Mouse (Mus musculus): ENCODE measurements at regions not wholly inside any gene's neighbourhood (a gene's known extent, or its start where the extent isn't known, plus 50 kb on each side); places are given as distances from the start of the nearest gene placed in this dataset.

DNA sequence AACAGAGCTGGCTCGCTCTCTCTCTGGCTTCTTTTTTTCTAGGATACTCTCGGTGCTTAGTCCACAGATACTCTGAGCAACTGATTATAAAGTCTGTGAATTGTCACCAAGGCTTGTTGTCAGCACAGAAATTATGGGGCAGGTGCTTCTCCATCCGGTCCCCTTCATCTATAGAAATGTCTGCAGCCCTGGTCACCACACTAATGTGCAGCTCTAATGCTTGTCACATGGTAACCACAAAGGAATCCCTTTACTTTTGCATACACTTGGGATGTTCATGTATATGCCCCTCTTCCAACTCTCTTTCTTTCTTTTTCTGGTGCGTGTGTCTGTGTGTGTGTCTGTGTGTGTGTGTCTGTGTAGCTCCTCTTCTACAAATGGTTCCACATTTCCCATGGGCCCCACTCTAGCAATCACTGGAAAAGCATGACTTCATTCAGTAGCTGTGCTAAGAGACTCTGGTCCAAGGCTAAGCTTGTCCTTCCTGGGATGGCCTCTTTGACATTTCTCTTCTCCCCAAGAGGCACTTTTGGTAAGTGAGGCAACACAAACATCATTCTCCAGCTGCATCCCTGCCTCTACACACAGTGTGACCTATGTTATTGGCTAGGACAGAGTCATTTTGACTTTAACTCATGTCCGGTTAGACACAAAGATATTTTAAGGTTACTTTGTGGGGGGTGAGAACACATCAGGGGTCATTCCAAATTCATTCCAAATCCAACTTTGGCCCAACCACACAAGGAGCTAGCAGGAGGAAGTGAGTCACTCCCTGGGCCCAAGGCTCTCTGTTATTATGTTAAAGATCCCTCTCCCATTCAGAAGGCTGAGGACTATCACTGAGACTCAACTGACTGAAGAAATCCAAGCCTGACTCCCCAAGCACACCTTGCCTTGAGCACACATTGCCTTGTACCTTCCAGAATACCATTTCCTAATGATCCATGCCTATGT is 705.4 kb downstream of the Inhba start:
- no peak for TF ChIP-seq CEBPB (IDR thresholded peaks at IDR 0.05; ENCODE audit: insufficient read depth, poor library complexity, severe bottlenecking)
- TF ChIP-seq USF1 (IDR thresholded peaks at IDR 0.05; ENCODE audit: low read depth): no peak
- TF ChIP-seq MAX (IDR thresholded peaks at IDR 0.05; ENCODE audit: low read depth): no peak
- no peak for TF ChIP-seq POLR2AphosphoS2 (IDR thresholded peaks at IDR 0.05; ENCODE audit: insufficient read length, low read depth)
- no peak for TF ChIP-seq POLR2A (IDR thresholded peaks at IDR 0.05; ENCODE audit: insufficient read length, low read depth)
- TF ChIP-seq E2F4 (IDR thresholded peaks at IDR 0.05; ENCODE audit: insufficient read depth): no peak
- TF ChIP-seq MYOD1 (IDR thresholded peaks at IDR 0.05; ENCODE audit: control insufficient read depth in 1 of 3, insufficient read length in 2 of 3, low read depth in 2 of 3): no peak
- TF ChIP-seq TCF12 (IDR thresholded peaks at IDR 0.05; ENCODE audit: insufficient read depth, poor library complexity, severe bottlenecking): no peak
- TF ChIP-seq MYOG (IDR thresholded peaks at IDR 0.05; ENCODE audit: control insufficient read depth in 1 of 3, insufficient read depth in 1 of 3, insufficient read length in 2 of 3, low read depth in 2 of 3): no peak
- no peak for TF ChIP-seq SRF (IDR thresholded peaks at IDR 0.05; ENCODE audit: control insufficient read depth, insufficient read length, low read depth)
- no peak for TF ChIP-seq TCF3 (IDR thresholded peaks at IDR 0.05; ENCODE audit: insufficient read length, low read depth)
- no peak for TF ChIP-seq REST (IDR thresholded peaks at IDR 0.05; ENCODE audit: insufficient read depth, insufficient read length)
